12 mouse cellular contexts compared by ENCODE assay signal in genomic region chr7:26917114-26917513, GRCm38 (mm10). TPM values are rescaled to one million over a fixed set of nuclear protein-coding genes. Genes with fewer than 3 reads are reported as not detected.
"Had no signal": no experiment of that assay in that cellular context is flagged by ENCODE, and none has a peak within 500 bp of the region (broad histone marks: within the 10 kb centered on the region; RNA-seq: fewer than 3 reads in every experiment).

No protein-coding gene starts in this region.

RNA-seq across cellular contexts. Expression of gene Cyp2a22, which starts 22.1 kb away (rescaled TPM):
- total RNA-seq: neutrophil, adult 5-6 weeks had no signal
- polyA plus RNA-seq: neural tube, embryonic 13.5 days; neural tube, embryonic 14.5 days; neural tube, embryonic 15.5 days; small intestine, adult 2 months; spleen, adult 2 months; stomach, embryonic 14.5 days; stomach, embryonic 15.5 days; testis, adult 2 months; thymus, adult 2 months; thymus, postnatal 0 days; urinary bladder, adult 2 months had no signal
